Mouse (Mus musculus) inflammation-experienced regulatory T-cells, adult 16 weeks (primary cell): Measurements from ENCODE around the gene Hspb11. TPM values are rescaled to one million over a fixed set of nuclear protein-coding genes. Genes with fewer than 3 reads are reported as not detected.

Experiments
- polyA plus RNA-seq: library from polyadenylated mRNA; unstranded; fragments of 100-300 nt; shearing (Covaris generic); gene quantifications from one replicate; pipeline ENCODE4 v1.2.1, GENCODE M21; 2017

The Hspb11 gene
- polyA plus RNA-seq, result 22.3 TPM

DNA sequence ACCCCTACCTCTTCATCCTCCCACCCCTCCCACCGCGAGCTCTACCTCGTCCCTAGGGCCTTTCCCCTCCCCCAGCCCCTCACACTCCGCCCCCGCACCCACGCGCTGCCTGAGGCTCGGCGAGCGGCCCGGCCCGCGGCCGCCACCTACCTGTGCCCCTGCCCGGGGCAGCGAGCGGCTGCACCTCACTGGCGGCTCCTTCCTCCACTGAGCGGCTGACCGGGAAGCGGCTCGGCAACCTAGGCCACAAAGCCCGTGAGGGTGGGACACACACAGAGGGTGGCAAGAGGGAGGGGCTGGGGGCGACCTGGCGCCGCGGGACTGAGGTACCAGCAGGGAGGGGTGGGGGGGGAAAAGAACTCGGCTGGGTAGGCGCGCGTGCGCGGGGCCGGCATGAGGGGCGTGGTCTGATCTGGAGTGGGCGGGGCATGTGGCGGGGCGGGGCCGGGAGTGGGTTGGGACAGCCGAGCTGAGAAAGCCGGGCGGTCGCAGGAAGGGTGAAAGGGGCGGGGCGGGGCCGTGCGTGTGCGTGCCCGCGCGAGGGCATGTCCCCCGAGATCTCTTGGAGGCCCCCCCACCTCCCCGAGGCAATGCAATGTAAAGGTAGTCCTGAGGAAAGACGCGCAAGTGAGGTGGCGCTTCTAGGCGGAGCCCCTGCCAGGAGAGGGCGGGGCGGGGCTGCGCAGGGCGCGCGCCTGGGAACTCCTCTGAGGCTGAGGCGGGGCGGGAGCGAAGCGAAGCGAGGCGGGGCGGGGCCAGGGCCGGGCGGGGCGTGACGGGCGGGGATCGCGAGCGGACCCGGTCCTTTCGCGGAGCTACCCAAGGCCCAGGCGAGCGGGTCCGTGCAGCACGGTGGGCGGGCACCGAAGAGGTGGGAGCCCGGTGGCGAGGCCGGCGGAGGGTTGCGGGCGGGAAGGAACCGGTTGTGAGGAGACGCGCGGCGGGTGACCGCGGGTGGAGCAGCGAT lies at the start of gene Hspb11, which contains the start of gene Lrrc42:
TSS of gene Hspb11 (plus strand) at position 469 of the 967 bp plus-strand sequence.
TSS of gene Lrrc42 (minus strand) at position 408 of the 967 bp plus-strand sequence.

DNA sequence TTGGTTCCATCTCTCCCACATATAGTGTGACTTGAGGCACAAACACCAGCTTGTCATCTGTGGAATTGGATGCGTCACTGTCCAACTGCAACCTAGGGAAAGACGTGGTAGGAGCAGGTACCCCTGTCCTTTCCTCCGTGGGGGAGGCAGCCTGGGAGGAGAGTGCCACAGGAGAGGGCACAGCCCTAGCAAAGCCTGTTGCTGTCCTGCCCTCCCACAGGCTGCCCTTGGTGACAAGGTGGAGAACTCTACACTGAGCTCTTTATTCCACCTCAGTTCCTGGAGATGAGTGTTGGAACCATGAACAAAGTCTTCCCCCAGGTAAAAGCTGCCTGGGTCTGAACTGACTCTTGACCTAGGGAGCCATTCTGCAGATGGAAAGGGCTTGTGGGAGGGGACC lies 44.5 kb upstream of the Hspb11 start, which contains the start of gene Ldlrad1:
TSS of gene Ldlrad1 (plus strand) at position 301 of the 400 bp plus-strand sequence.

DNA sequence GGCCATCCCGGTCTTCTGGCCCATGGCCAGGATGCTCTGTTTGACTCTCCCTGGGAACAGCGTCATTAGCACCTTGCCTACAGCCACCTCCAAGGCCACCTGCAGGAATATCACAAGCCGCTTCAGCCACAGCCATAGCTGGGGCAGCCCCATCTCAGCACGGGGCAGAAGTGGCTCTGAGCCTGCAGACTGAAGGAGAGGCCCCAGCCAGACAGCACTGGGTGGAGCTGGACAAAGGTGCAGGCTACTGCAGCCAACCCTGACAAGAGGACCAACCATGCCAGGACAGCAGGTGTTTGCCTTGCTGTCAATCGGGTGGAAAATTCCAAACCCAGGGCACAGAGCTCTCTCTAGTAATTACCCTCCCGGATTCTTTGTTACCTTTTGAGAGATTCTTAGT lies 53.6 kb downstream of the Hspb11 start, which contains the start of gene Dio1:
TSS of gene Dio1 (minus strand) at position 204 of the 400 bp plus-strand sequence.

DNA sequence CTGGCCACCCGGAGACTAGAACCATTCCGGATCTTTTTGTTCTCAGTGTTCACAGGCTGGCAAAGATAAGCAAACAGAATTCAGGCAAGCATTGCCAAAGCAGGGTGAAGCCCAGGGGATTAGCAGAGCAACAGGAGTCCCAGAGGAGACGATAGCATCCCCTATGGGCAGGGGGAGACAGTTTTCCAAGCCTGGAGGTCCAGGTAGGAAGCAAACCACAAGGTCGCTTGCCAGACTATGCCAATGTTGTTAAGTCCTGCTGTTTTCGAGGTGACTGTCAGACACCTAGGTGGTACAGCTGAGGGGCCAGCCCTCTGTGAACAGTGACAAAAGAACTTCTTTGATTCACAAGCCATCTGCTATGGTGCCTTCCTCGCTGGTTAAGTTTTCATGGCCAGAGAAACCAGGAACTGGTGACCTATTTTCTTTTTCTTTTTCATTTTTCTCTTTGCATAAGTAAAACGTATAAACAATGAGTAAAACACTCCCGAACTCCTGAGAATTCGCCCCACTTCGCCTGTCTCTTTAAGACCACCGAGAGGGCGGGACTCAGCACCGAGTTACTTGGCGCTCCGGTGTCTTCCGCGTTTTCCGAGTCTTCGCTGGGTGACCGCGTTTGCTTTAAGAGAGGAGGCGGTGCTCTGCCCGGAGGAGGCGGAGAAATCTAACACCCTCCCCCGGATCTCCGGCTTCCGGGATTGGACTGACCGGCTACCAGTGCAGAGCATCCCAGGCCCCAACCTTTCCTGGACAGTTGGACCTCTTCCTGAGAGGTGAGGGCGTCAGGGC lies 60.5 kb downstream of the Hspb11 start, which contains the start of gene Yipf1:
TSS of gene Yipf1 (plus strand) at position 674 of the 789 bp plus-strand sequence.

Other genes with a start within 250 kb of the Hspb11 start
- 75.7 TPM for gene Mrpl37, start 186.7 kb upstream of the Hspb11 start, polyA plus RNA-seq
- gene Cyb5rl, start 186.6 kb upstream of the Hspb11 start, polyA plus RNA-seq, result 12.5 TPM
- gene Cdcp2, start 156.7 kb upstream of the Hspb11 start, polyA plus RNA-seq, result not detected
- gene Tmem59, start 75.2 kb upstream of the Hspb11 start, polyA plus RNA-seq, result 496 TPM
- gene Tceanc2, start 74.5 kb upstream of the Hspb11 start, polyA plus RNA-seq, result 24.7 TPM
- gene Ldlrad1, start 44.4 kb upstream of the Hspb11 start, polyA plus RNA-seq, result 0.27 TPM
- 27.6 TPM for gene Lrrc42, start 61 bp upstream of the Hspb11 start, polyA plus RNA-seq
- not detected for gene Dio1, start 53.6 kb downstream of the Hspb11 start, polyA plus RNA-seq
- gene Yipf1, start 60.8 kb downstream of the Hspb11 start, polyA plus RNA-seq, result 112 TPM
- 10.6 TPM for gene Ndc1, start 114.2 kb downstream of the Hspb11 start, polyA plus RNA-seq
- gene Glis1, start 181.0 kb downstream of the Hspb11 start, polyA plus RNA-seq, result 0.44 TPM